Mouse (Mus musculus) lung, adult 2 months (tissue): ENCODE data around the gene Rreb1. TPM values are rescaled to one million over a fixed set of nuclear protein-coding genes. Genes with fewer than 3 reads are reported as not detected.

Experiments used
- DNase-seq: peaks from one replicate; pipeline ENCODE4 v3.0.0; 2022
- H3K4me1 ChIP-seq: fragments of 200-500 bp; 2 replicates; pipeline ENCODE4 v1.6.1; 2011; ENCODE audit warnings: low read length; ENCODE audit not compliant: control insufficient read depth, insufficient read depth
- H3K4me3 ChIP-seq: fragments of 200-500 bp; replicated peaks from 2 replicates; pipeline ENCODE3; 2011; ENCODE audit warnings: low read depth, mild to moderate bottlenecking, control low read depth, low read length; ENCODE audit errors: extremely low read depth
- CTCF ChIP-seq: fragments of 200-500 bp; IDR thresholded peaks from 2 replicates; pipeline ENCODE4 v1.5.1; 2011; ENCODE audit warnings: mild to moderate bottlenecking, low read length, control low read depth; ENCODE audit not compliant: insufficient read depth
- POLR2A ChIP-seq: fragments of 200-500 bp; IDR thresholded peaks from 2 replicates; pipeline ENCODE4 v1.6.1; 2011; ENCODE audit warnings: low read depth, mild to moderate bottlenecking, control low read depth, low read length, borderline replicate concordance; ENCODE audit errors: extremely low read depth
- WGBS: fragments of 180-500 bp; shearing (Covaris S2); methylation state at CpG from one replicate; pipeline ENCODE4 v1.1.7; 2018; 5-methylcytosine and 5-hydroxymethylcytosine counted together
- polyA plus RNA-seq: library from polyadenylated mRNA; depleted of rRNA; stranded (reverse); fragments of >200 nt; gene quantifications from 2 replicates; pipeline ENCODE4 v1.2.3, GENCODE M21; 2012

Gene Rreb1
- polyA plus RNA-seq, 1 experiment = 23.7 TPM

GRCm38 (mm10) chr13:37918336-37919261 is 140.4 kb downstream of the Rreb1 start:
- Histone ChIP-seq H3K4me3 (no peak overlapping the region), H3K4me1 (no peaks in the 10 kb centered on the region)
- DNase-seq = no peak
- TF ChIP-seq CTCF (no peak), POLR2A (no peak)
- WGBS = 69% methylated on average over 15 of the region's 15 CpGs

- TF ChIP-seq POLR2A (no peak), CTCF (no peak)
- WGBS = 82% methylated on average over 3 of the region's 3 CpGs
- DNase-seq = no peak
- Histone ChIP-seq H3K4me3 (no peak overlapping the region), H3K4me1 (no peaks in the 10 kb centered on the region)
Observed at GRCm38 (mm10) chr13:37919711-37920277, 141.6 kb downstream of the Rreb1 start.

- 70% methylated on average over 2 of the region's 2 CpGs for whole genome bisulfite sequencing
- Histone ChIP-seq H3K4me3 (no peak overlapping the region), H3K4me1 (no peaks in the 10 kb centered on the region)
- DNase-seq = no peak
- TF ChIP-seq CTCF = no peak
- no peak for TF ChIP-seq POLR2A
Observed at GRCm38 (mm10) chr13:37920727-37921126, 142.5 kb downstream of the Rreb1 start.

DNA sequence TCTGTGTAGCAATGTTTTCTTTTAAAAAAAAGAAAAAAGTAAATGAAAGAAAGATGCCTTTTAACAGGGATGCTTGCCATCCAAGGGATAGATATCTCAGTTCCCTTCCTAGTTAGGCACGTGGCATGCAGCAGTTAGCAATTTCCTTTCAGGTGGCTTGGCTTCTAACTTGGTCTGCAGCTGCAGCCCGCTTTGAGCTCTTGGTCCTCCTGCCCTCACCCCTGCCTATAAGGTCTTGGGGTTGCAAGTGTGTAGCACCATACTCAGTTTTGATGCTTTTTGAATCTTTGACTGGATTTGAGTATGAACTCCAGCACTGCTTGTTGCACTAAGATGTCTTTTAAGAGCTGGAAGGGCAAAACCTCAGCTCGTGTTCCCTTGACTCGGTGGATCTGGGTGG is 144.9 kb downstream of the Rreb1 start:
- 78% methylated on average over 4 of the region's 4 CpGs for WGBS
- no peaks in the 10 kb centered on the region for H3K4me1 ChIP-seq
- TF ChIP-seq POLR2A (no peak), CTCF (no peak)
- DNase-seq = no peak
- H3K4me3 ChIP-seq = no peak overlapping the region

- no peaks in the 10 kb centered on the region for H3K4me1 ChIP-seq
- no peak for DNase-seq
- no peak overlapping the region for H3K4me3 ChIP-seq
- no peak for TF ChIP-seq CTCF
- TF ChIP-seq POLR2A = no peak
- 77% methylated on average over 10 of the region's 10 CpGs for WGBS
Observed at GRCm38 (mm10) chr13:37923643-37924460, 145.7 kb downstream of the Rreb1 start.

DNA sequence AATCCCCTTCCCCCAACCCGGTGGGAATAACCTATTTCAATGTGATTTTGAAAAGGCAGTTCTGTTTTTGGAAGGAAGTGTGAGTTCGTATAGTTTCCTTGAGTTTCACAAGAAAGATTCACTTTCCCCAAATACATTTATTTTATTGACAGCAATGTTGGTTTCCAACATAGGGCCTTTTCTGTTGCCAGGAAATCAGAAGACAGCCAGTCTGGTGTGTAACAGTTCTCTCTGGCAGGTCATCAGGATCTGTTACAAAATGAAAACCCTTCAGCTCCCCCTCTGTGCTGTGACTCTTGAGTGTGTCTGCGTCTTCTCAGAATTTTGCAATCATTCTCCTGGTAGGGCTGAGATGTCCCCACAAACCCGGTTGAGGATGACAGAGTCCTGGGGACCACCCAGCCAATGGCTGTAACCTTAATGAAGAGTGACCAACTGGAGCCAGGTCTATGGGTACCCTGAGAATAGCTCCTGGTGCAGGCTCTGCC is 146.3 kb downstream of the Rreb1 start:
- TF ChIP-seq CTCF (no peak), POLR2A (no peak)
- DNase-seq = no peak
- 63% methylated on average over 4 of the region's 4 CpGs for WGBS
- H3K4me3 ChIP-seq = no peak overlapping the region
- no peaks in the 10 kb centered on the region for H3K4me1 ChIP-seq

DNA sequence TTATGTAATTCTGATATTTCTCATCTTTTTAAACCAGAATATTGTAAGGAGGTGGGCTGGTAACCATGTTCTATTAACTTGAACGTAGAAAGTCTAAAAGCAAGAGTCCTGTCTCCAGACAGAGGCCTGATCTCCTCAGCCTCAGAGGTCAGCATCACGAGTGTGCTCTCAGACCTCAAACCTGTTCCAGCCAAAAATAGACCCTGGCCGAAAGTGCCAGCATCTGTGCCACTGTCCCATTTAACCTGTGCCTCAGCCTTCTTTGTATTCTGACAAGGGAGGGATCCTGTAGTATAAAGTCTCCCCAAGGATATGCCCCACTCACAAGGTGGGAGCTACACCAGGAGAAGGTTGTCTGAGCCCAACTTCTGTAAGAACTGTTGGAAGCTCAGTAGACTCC is 148.2 kb downstream of the Rreb1 start:
- WGBS = 88% methylated on average over 3 of the region's 3 CpGs
- Histone ChIP-seq H3K4me1 (no peaks in the 10 kb centered on the region), H3K4me3 (no peak overlapping the region)
- no peak for DNase-seq
- TF ChIP-seq CTCF (no peak), POLR2A (no peak)

GRCm38 (mm10) chr13:37929532-37929931 is 151.3 kb downstream of the Rreb1 start:
- Histone ChIP-seq H3K4me3 (no peak overlapping the region), H3K4me1 (peaks cover under 1% of the 10 kb centered on the region; the same call in 1 of the 2 replicates)
- TF ChIP-seq CTCF (no peak), POLR2A (no peak)
- no peak for DNase-seq
- WGBS = 87% methylated on average over 17 of the region's 17 CpGs

DNA sequence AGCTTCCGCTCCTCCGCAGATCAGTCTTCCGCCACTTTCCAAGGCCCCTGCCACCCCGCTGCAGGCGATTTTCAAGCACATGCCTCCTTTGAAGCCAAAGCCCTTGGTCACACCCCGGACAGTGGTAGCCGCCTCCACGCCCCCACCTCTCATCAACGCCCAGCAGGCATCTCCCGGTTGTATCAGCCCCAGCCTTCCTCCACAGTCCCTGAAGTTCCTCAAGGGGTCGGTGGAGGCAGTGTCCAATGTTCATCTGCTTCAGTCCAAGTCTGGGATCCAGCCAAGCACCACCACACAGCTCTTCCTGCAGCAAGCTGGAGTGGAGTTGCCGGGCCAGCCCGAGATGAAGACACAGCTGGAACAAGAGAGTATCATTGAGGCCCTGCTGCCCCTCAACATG is 151.9 kb downstream of the Rreb1 start:
- H3K4me3 ChIP-seq = no peak overlapping the region
- H3K4me1 ChIP-seq = peaks cover 2% of the 10 kb centered on the region; the same call in 1 of the 2 replicates
- TF ChIP-seq POLR2A = no peak
- no peak for TF ChIP-seq CTCF
- 69% methylated on average over 13 of the region's 13 CpGs for WGBS
- no peak for DNase-seq
